Mouse (Mus musculus) erythroblast, embryonic 14.5 days (primary cell): ENCODE measurements around the gene Setdb1.

Experiments used
- GATA1 ChIP-seq: IDR thresholded peaks from 2 replicates; pipeline ENCODE4 v1.6.1; 2012; ENCODE audit warnings: low read length, inconsistent platforms, mixed read lengths
- TAL1 ChIP-seq: IDR thresholded peaks from 3 replicates; pipeline ENCODE4 v1.6.1; 2012; ENCODE audit warnings: low read length, inconsistent platforms, mixed read lengths

- TF ChIP-seq GATA1 (no peak), TAL1 (no peak)
Observed at GRCm38 (mm10) chr3:95306244-95306643, 50.8 kb downstream of the Setdb1 start.
